Mouse (Mus musculus): ENCODE measurements at regions not wholly inside any gene's neighbourhood (a gene's known extent, or its start where the extent isn't known, plus 50 kb on each side); places are given as distances from the start of the nearest gene placed in this dataset.
A peak's percentile ranks its signal among the peaks of the same experiment; 100 is the strongest.

- intact Hi-C loops (cut with DNase I) = no loop called here
- DNase-seq = no peak
Observed at GRCm38 (mm10) chr7:65244936-65245335, 88.6 kb upstream of the Fam189a1 start.

- intact Hi-C loops (cut with DNase I) = no loop called here
Observed at GRCm38 (mm10) chr7:65241208-65241607, 84.8 kb upstream of the Fam189a1 start.

GRCm38 (mm10) chr7:65235701-65236100 is 79.3 kb upstream of the Fam189a1 start:
- intact Hi-C loops (cut with DNase I) = no loop called here

More at GRCm38 (mm10) chr7:65241208-65241607, 84.8 kb upstream of the Fam189a1 start:
- DNase-seq = no peak

GRCm38 (mm10) chr7:65233681-65234080 is 77.3 kb upstream of the Fam189a1 start:
- intact Hi-C loops (cut with DNase I) = no loop called here
- DNase-seq = no peak

More at GRCm38 (mm10) chr7:65235701-65236100, 79.3 kb upstream of the Fam189a1 start:
- no peak for DNase-seq

GRCm38 (mm10) chr7:65229306-65229705 is 72.9 kb upstream of the Fam189a1 start:
- intact Hi-C loops (cut with DNase I) = no loop called here

GRCm38 (mm10) chr7:65226218-65226617 is 69.8 kb upstream of the Fam189a1 start:
- DNase-seq = no peak
- intact Hi-C loops (cut with DNase I) = no loop called here

More at GRCm38 (mm10) chr7:65229306-65229705, 72.9 kb upstream of the Fam189a1 start:
- DNase-seq = no peak

GRCm38 (mm10) chr7:65213216-65213925 is 57.0 kb upstream of the Fam189a1 start:
- peak; percentile 20 to 32 for DNase-seq
- intact Hi-C loops (cut with DNase I) = no loop called here

- DNase-seq = peak; percentile 4 to 10
- intact Hi-C loops (cut with DNase I) = no loop called here
Observed at GRCm38 (mm10) chr7:65207240-65207639, 50.9 kb upstream of the Fam189a1 start.

All from heart, postnatal 10 days (tissue).